Mouse (Mus musculus) testis, postnatal 14 days (tissue): ENCODE measurements around the gene Ttll11.

Experiments used
- DNase-seq: peaks from one replicate; pipeline ENCODE4 v3.0.0; 2021; ENCODE audit warnings: low spot score

Gene Ttll11

DNA sequence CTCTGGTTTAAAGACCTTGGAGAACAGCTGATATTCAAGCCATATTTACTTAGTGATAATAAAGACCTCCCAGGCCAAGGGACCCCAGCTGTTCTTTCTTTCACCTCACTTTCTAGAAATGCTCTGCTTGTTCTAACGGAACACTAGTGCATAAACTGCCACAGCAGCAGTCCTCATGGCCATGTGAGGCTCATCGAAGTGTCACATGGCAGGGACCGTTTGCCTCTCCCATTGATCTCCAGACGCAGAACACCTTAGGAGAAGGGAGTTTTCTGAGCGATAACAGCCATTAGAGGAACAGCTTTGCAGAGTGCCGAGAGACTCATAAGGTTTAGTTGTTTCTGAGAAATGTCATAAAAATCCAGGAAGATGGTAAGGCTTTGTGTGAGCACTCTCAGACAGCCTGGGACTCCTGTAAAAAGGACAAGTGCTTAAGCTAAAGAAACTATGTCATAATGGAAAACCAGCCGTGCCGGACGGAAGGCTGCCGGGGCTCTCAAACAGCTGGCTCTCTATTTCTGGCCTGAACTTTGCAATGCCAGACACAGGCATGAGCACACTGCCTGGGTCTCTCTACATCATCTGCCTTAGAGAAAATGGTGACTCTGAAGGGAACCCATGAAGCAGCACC, 13.7 kb downstream of the Ttll11 start:
- no peak for DNase-seq

DNA sequence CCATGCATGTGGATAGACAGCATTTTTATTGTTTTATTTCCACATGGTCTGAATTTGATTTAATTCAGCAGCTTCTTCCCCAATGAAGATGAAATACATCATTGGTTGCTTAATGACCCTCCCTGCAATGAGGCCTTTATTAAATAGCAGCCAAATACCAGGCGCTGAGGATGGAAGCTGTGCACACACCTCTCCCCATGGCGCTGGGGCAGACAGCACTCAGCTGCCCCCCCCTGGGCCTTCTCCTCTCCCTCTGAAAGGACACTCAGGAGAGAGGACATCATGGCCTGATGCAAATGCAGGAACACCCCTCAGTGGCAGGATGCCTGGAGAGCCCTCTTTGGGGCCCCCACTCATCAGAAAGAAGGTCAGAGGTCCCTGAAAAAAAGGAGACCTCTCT, 16.4 kb downstream of the Ttll11 start:
- no peak for DNase-seq

DNA sequence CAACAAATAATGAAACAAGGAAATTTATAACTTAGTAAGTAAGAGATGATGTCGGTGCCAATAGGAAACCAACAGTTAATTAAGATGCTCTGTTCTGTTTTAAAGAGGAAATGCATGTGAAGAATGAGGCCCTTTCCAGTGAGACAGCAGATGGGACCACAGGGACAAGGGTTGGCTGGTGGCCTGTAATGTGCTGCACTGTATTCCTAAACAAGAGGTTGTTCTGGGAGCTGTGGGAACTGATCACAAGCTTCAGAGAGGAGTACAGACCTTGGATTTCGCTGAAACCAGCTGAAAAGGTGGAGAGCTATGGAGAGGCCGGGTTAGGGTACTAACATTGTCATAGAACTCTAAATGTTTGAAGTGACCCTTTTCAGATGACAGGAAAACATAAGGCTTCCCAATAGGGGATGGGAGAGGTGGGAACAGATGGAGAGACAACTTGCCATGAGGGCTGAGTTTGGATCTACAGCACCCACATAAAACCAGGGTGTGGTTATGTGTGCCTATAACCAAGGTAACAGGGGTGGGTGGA, 18.1 kb downstream of the Ttll11 start:
- DNase-seq = no peak

DNA sequence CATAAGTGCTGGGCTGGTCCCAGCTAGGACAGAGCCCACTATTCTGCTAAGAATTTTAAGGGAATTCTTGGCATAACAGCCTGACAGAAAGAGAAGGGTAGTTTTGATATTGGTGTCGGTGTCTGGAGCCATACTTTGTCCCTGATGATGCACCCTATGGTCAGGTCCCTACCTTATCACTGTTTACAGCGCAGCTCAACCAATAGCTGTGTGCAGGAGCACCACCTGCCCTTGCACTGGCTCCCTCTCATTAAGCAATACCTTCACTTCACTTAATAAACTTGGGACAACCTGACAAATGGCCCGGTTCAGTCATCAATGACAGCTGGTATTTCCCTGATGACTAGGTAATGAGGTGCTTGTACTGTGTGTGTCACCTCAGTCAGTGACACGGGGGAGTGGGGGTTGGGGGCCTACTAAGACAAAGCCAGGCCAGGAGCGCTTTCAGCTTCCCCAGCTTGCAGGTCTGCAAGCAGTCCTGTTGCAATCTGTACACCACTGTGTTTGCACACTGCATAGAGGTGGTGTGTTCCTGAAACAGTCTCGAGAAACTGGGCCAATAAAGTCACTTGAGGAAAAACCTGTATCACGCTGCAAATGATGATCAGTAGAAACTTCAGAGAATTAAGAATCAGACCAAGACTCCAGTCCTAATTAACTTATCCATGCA, 22.1 kb downstream of the Ttll11 start:
- no peak for DNase-seq

DNA sequence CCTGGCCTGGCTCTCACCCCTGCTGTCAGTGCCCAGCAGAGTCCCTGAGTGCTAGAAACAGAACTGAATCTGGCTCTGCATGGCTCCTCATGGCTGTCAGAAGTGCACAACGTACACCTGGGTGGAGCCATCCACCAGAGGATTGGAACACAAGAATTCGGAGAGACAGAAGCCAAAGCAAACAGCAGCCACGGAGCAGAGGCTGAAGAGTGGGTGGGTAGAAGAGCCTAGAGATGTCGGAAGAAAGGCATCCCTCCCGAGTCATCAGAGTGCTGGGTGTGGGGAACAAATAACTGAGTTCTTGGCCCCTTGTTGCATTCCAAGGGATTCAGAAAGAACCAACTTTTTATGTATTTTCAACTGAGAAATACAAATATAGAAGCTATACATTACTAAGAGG, 24.5 kb downstream of the Ttll11 start:
- DNase-seq = no peak

DNA sequence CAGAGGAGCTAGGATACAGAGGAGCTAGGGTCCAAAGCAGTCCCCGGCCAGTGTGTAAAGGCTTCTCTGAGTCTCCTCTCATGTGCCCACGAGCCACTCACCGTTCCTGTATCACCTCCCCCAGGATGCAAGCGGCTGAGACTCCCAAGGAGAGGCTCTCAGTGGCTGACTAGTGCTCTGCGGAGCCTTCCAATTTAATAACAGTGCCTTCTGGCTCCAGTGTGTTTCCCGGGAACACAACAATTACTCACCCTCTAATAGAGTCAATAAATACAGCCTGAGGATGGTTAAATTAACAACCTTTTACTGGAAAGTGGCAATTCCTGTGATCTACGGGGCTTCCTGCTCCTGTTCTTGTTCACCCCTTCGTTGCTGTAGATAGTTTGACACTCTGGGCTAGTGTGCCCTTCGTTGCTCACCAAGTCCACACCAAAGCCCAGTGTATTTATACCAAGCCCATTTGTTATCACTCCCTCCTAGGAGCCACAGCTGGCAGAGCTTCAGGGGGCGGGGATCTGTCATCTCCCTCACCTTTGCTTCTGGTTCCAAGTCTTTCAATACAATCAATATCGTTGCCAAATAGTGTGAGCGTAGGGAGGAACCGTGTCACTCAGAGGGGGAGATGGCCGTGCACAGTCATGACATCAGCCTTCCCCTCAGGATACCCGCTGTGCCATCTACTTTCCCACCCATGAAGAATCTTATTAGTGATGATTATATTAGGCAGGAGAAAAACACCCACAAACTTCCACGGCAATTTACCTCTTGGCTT, 27.3 kb downstream of the Ttll11 start:
- no peak for DNase-seq

DNA sequence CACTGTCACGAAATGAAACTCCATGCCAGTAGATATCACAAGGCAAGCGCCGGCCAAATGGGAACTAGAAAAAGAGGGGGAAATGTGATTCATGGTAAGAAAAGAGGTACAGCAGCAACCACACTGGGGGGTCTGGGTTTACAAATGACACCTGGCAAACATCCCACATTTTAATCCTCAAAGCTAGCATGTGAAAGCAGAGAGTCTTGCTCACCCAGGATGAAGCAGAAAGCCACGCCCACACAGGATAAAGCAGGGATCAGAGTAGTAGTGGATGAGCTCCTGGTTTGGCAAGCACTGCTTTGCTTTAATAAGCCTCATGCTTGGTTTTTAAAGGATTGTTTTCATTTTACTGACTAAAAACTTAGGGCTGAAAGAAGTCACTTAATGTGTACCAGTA, 34.8 kb downstream of the Ttll11 start:
- no peak for DNase-seq

DNA sequence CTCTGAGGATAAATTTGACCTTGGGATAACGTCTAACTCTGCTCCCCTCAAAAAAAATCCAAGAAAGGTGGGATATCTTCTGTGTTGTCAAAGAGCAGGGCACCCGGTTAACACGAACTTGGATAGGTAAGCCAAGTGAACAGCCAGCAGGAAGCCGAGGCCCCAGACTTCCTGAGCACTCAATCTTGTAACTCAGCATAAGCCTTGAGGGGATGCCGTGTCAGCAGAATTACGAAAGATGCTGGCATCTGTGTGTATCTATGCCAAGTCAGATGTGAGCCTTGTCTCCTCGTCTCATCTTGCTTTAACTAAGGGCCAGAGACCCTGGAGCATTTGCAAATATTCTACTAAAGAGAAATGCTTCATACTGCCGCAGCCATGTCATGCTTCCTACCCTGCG, 36.8 kb downstream of the Ttll11 start:
- DNase-seq = no peak

DNA sequence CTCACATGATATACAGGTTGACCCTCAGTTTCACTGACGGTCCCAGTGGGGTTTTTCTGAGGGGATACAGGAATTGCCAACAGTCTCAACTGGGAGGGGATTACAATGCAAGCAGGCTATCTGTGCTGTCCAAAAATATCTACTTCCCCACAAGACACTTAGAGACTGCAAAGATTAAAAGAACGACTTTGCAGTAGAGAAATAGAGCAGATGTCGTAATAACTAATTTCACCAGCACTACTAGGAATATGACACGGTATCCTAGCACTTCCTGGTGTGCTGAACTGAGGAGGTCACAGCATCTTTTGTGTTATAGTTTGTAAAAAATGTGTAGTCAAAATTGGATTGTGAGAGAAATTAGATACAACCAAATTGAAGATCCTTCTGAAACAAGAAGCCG, 44.7 kb downstream of the Ttll11 start:
- DNase-seq = no peak

DNA sequence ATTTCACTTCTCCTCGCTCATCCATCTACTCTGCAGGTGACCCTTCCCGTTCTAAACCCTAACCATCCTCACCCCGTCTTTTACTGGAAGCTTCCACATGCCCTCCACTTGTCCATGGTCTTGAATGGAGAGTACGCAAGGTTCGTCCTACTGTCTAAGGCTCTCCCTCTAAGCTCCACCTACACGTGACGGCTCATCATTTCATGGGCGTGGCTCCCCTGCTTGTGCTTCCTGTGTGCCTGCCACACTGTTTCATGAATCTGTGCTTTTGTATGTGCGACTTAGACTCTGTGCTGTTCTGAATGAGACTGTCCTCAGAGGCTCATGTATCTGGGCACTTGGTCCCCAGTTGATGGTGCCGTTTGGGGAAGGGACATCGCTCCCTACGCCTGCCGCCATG, 46.6 kb downstream of the Ttll11 start:
- no peak for DNase-seq

DNA sequence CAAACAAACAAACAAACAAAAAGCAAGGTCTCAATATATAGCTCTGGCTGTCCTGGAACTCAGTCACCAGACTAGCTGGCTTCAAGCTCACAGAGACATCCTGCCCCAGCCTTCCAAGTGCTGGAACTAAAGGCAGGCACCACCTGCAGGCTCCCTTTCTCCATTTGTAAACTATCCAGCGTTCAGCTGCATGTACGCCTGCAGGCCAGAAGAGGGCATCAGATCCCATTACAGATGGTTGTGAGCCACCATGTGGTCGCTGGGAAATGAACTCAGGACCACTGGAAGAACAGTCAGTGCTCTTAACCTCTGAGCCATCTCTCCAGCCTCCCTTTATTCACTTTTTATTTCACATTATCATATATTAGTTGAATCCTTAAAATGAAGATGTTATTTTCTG, 48.1 kb downstream of the Ttll11 start:
- no peak for DNase-seq

DNA sequence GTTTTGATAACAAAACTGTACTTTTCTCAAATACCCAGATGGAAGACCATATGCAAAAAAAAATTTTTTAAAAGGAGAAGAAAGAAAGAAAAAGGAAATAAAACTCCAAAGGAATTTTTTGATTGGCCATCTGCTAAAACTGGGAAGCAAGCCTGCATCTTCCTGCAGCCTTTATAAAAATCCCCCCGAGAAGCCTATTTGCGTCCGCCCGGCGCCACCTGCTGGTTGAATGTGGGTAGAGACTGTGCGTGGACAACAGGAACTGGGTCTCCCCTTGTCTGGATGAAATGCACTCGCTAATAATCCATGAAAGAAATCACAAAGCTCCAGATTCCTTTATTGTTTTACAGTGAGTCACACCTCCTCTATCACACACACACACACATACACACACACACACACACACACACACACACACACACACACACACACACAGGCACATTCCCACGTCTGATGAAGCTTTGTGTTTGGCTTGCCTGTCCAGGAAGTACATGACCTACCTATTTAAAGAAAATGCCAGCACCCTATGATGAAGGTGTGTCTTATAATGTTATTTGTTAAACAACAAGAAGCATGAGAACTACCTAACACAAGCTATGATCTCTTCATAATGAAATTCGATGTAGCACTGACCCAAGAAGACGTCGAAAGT, 49.1 kb downstream of the Ttll11 start:
- DNase-seq = peak; percentile 58

DNA sequence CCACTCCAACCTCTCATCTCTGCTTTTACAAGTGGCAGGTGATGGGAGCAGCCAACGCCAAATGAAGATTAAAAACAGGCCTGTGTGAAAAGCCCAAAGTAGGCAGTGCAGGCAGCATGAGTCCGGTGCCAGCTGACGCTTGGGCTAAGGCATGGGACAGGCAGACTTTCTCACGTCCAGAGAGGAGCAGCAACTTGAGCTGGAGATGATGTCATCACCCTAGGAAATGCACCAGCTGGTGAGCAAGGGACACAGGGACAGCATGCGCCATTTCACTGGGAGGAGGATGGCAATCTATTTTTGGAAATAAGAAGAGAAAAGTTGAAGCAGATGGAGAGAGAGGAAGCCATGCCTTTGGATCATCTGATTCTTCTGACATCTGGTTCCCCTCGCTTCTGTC, 51.6 kb downstream of the Ttll11 start:
- DNase-seq = no peak

DNA sequence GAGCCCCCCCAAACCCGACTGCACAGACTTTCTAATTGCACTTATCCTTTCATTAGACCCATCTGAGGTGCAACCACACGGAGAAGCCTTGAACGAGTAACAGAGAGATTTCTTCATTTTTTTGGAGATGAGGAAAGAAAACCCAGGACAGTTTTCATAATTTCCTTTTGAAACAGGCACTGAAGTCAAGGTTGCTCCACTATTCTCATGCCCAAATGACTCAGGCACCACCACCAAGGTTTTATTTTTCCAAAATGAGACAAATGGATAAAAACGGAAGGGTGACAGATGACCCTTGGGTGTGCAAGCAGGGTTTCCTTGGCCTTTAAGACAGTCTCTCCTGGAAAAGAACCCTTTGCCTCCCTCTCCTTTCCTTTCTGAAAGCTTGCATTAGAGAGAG, 54.8 kb downstream of the Ttll11 start:
- no peak for DNase-seq

DNA sequence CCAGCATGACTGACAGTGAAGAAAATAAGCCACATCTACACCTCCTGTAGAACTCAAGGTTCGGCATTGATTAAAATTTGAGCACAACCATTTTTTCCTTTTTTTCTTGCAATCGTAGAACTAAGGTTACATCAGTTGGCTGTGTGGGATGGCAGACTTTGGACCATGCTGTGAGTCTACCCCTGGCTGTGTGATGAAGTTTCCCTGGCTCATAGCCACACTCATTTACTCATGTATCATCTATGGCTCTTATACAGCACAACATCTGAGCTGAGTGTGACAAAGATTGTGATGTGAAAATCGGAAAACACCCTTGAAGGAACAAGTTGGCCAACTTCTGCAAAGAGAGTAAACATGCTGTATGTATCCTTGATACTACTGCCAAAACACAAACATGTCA, 56.8 kb downstream of the Ttll11 start:
- DNase-seq = no peak

DNA sequence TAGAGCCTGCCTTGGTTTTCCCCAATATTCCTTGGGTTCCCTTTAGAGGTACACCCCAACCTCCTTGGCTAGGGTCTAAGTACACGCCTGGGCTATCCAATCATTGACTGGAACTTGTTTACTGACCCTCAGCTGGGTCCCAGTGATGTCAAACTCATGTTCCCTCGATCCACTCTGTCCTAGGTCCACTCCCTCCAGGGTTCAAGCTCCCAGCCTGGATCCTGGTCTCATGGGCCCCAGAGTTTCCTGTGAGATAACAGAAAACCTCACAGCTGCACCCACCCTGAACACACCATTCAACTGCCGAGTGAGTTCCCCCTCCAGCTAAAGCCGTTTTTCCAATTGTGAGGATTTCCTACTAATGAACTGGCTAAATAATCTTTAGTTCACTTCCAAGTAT, 67.6 kb downstream of the Ttll11 start:
- DNase-seq = no peak

DNA sequence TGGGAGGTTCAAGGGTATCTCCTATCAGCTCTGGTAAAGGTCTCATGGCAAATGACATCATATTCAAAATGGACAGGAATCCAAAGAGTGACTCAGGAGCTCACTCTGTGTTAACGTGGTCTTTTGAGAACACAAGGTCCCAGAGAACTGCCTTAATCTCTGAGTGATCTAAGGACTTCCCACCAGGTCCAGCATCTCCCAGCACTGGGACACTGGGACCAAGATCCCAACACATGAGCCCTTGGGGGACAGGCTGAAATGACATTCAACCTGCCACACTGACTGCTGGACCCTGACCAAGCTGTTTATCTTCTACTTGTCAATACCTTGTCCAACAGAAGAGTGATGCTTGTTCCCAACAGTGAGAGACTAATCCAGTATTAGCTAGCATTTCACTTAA, 68.0 kb downstream of the Ttll11 start:
- DNase-seq = no peak

DNA sequence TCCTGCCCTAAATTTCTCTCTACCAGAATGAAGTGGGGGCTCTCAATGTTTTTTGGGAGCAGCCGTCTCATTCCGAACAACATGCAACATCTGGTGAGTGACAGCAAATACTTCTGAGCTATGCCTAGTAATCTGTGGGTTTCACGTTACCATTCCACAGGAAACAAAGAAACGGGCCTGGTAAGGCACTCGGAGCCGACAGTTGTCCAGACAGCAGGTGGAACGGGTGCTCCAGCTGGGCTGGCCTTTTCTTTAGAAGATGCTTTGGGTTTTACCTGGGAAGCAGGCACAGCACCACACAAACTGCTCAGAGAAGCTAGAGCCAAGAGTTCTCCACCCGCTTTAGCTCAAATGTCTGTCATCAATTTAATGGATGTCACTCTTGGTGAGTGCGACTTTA, 69.0 kb downstream of the Ttll11 start:
- DNase-seq = no peak

DNA sequence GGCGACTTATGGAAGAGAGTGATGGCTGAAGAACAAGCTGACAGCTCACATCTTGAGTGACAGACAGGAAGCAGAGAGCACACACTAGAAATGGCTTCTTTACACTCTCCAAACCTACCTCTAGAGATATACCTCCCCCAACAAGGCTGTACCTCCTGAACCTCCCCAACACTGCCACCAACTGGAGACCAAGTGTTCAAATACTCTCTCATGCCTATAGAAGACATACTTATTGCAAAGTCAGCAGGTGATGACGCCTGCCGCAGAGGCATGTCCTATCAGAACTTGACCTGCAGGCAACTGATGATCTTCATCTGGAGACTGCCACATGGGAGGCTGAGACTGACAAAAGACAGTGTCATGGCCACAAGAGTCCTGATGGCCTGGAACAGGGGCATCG, 70.4 kb downstream of the Ttll11 start:
- no peak for DNase-seq

DNA sequence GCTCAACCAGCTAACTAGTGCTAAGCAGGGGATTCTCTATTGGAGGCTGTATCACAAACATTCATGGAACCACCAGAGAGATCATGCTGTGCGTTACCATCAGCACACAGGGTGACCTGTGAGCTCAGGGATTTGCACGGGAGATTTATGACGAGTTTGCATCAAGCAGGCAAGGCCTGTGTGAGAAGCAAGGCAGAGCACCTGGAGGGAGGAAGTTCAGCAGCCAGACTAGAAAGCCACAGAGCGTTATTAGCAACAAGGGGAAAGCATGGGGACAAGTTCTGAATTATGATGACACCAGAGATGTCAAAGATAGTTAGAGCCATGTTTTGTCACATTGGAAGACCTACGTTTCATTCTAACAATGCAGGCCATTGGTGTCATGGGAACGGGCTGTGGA, 72.1 kb downstream of the Ttll11 start:
- no peak for DNase-seq

DNA sequence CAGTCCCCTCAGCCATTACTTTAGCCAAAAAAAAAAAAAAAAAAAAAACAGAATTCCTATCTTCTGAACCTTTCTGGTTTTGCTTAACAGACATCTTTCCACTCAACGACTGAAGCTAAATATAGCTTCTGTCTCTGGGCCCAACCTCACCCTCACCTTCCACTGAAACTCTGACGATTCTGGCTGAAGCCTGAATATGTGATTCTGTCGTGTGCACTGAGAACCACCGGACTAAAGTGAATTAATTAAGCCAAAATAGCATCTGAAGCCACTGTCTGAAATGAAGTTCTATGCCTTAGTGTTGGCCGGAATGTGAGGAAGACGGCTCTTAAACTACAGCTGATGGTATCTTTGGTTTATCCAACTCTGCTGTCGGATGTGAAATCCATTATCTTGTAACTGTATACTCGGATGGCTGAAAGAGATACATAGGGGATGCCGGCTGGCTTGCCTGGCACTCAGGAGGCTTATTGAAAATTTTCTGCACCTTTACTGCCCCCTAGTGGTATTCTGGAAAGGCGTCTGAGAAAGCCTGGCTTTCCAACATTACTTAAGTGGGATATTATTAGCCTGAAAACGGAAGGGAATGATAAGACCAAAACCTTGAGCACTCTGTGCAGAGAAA, 73.4 kb downstream of the Ttll11 start:
- DNase-seq = peak; percentile 53

DNA sequence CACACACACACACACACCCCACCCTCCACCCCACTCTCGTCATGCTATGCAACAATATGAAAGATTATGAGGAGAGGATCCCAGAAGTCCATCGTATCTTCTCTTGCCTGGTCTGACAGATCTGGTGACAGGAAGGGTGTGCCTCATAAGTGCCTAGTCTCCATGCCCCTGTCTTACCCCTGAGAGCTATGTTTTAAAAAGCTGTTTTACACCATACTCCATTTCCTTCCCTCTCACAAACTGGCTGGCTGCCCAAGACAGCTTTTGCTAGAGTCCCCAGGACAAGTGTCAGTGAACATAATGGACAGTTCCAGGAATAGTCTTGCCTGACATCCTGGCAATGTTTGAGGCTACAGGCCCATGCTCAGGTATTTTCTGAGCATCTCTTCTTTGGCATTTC, 78.9 kb downstream of the Ttll11 start:
- no peak for DNase-seq
